Mouse (Mus musculus): ENCODE measurements around the gene Sfmbt2.

The Sfmbt2 gene

DNA sequence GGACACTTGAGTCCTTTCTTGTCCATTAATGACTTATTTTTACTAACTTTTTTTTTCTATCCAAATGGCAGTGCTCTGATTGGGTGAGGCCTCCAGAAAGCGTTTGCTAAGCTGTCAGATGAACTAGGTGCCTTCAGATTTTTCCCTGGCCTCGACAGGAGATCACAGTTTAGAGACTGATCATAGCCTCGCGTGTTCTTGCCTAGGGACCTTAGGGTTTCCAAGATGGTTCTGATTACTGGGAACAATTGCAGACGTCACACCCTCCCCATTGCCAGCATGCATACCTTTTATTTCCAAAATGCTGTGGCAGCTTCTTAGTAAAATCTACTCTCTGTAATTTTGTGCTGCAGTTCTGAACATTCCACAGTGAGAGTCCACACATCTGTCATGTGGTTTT, 212.8 kb downstream of the Sfmbt2 start:
- Histone ChIP-seq H3K4me1 (replicated peaks; ENCODE audit: low read depth, low read length) (no peaks in the 10 kb centered on the region), H3K9me3 (ENCODE audit: low read length) (no peaks in the 10 kb centered on the region), H3K4me3 (replicated peaks; ENCODE audit: low read length) (no peak overlapping the region), H3K27me3 (ENCODE audit: insufficient read depth, low read length) (no peaks in the 10 kb centered on the region), H3K36me3 (ENCODE audit: insufficient read depth, low read length) (peaks cover 38% of the 10 kb centered on the region)
- TF ChIP-seq CTCF (conservative IDR thresholded peaks at IDR 0.05; ENCODE audit: low read length) (no peak), POU5F1 (IDR thresholded peaks at IDR 0.05; ENCODE audit: borderline replicate concordance, low read length) (no peak), NANOG (IDR thresholded peaks at IDR 0.05; ENCODE audit: borderline replicate concordance, low read length) (no peak)

GRCm38 (mm10) chr2:10591310-10591709, 221.0 kb downstream of the Sfmbt2 start:
- Histone ChIP-seq H3K9me3 (ENCODE audit: low read length) (no peaks in the 10 kb centered on the region), H3K4me3 (replicated peaks; ENCODE audit: low read length) (no peak overlapping the region), H3K4me1 (replicated peaks; ENCODE audit: low read depth, low read length) (no peaks in the 10 kb centered on the region), H3K27me3 (ENCODE audit: insufficient read depth, low read length) (no peaks in the 10 kb centered on the region), H3K36me3 (ENCODE audit: insufficient read depth, low read length) (peaks cover 32% of the 10 kb centered on the region)
- TF ChIP-seq CTCF (conservative IDR thresholded peaks at IDR 0.05; ENCODE audit: low read length) (no peak), NANOG (IDR thresholded peaks at IDR 0.05; ENCODE audit: borderline replicate concordance, low read length) (no peak), POU5F1 (IDR thresholded peaks at IDR 0.05; ENCODE audit: borderline replicate concordance, low read length) (no peak)

GRCm38 (mm10) chr2:10615500-10615899, 245.2 kb downstream of the Sfmbt2 start:
- H3K36me3 ChIP-seq (ENCODE audit: insufficient read depth, low read length), result no peaks in the 10 kb centered on the region
- no peak for TF ChIP-seq POU5F1 (IDR thresholded peaks at IDR 0.05; ENCODE audit: borderline replicate concordance, low read length)
- TF ChIP-seq NANOG (IDR thresholded peaks at IDR 0.05; ENCODE audit: borderline replicate concordance, low read length), result no peak
- no peak for TF ChIP-seq CTCF (conservative IDR thresholded peaks at IDR 0.05; ENCODE audit: low read length)
- H3K27me3 ChIP-seq (ENCODE audit: insufficient read depth, low read length), result no peaks in the 10 kb centered on the region
- H3K4me1 ChIP-seq (replicated peaks; ENCODE audit: low read depth, low read length), result no peaks in the 10 kb centered on the region
- H3K9me3 ChIP-seq (ENCODE audit: low read length), result no peaks in the 10 kb centered on the region
- H3K4me3 ChIP-seq (replicated peaks; ENCODE audit: low read length), result no peak overlapping the region
